Mouse (Mus musculus) neutrophil, adult 83 days (primary cell): ENCODE measurements around the gene Olfr1469. TPM values are rescaled to one million over a fixed set of nuclear protein-coding genes. Genes with fewer than 3 reads are reported as not detected.

Source experiments
- total RNA-seq, 2 experiments: library from RNA; stranded (reverse); gene quantifications; one replicate each; pipeline ENCODE4 v1.2.4; 2023

Olfr1469 gene
- total RNA-seq: not detected

DNA sequence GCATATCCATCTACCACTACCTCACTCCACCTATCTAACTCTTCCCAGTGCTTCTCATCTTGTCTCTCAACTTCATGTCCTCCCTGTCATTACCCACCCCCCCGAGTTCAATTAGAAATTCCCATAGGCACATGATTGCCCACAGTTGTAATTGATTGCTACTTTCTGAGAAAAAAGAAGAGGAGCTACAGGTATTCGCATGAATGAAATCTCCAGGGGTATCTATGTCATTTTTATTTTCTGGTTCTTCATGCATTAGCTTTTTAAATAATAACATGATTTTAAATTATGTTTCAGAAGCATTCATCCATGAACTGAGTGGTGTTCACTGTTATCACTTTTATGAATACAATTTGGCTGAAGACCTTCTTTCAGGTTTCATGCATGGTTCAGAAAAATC is at the start of gene Olfr1469:
Gene Olfr1469 (plus strand): TSS at position 301 of the 400 bp plus-strand sequence.

DNA sequence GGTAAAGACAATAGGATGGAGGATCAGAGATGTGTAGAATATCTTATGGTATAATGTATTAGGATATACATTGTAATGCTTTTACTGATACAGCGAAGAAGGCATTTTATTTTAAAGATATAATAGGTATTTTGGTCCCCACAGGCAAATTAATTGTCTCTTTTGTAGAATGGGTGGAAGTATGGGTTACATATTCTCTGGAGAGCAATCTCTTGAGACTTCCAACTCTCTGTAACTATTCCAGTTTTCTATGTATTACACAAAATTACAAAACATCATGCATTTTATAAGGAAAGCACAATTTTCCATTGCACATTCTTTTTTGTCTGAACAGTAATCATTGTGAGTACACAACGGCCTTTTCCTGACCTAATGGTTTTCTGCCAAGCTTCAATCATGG is 45.7 kb upstream of the Olfr1469 start, which contains the start of gene Olfr1467:
Gene Olfr1467 (plus strand): TSS at position 301 of the 400 bp plus-strand sequence.

DNA sequence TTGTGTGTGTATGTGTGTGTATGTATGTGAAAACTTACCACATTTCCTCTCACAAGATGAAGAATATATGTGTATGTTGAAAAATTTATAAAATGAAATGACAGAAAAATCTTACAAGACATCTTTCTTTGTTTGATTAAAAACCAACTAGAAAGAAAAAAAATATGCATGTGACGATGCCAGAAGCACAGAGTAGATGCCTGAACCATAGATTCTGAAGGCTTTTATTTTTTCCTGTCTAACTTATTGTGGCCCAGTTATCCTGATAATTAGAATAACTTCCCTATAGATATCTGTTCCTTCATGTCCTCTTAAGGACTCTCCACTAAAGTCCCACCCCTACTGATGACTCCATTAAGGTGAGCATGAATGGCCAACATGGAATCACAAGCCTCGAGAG is 35.5 kb downstream of the Olfr1469 start, which contains the start of gene Olfr1471:
Gene Olfr1471 (plus strand): TSS at position 301 of the 400 bp plus-strand sequence.

DNA sequence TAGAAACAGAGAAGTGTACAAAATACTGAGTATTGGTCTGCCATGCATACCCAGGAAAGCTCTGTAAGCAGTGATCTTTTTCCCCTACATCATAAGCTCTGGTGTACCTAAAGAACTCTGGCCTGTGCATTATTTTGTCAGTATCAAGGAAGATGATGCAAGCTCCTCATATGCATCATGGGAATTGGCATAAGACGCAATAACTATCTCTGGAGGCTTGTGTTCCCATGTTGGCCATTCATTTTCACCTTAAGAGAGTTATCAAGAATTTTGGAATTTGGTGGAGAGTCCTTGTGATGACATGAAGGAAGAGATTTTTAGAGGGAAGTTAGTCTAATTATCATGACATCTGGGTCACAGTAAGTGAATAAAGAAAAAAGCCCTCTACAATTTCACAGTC is 48.3 kb downstream of the Olfr1469 start, which contains the start of gene Olfr1472:
Gene Olfr1472 (minus strand): TSS at position 101 of the 400 bp plus-strand sequence.

Other genes with a start within 250 kb of the Olfr1469 start
- not detected for gene Olfr1461, start 244.8 kb upstream of the Olfr1469 start, total RNA-seq
- gene Olfr1462, start 222.1 kb upstream of the Olfr1469 start, total RNA-seq: not detected
- not detected for gene Olfr1463, start 176.5 kb upstream of the Olfr1469 start, total RNA-seq
- gene Olfr1465, start 92.3 kb upstream of the Olfr1469 start, total RNA-seq: not detected
- gene Olfr1466, start 69.0 kb upstream of the Olfr1469 start, total RNA-seq: not detected
- not detected for gene Olfr1467, start 45.6 kb upstream of the Olfr1469 start, total RNA-seq
- not detected for gene Olfr1471, start 35.6 kb downstream of the Olfr1469 start, total RNA-seq
- gene Olfr1472, start 48.2 kb downstream of the Olfr1469 start, total RNA-seq: not detected
- not detected for gene Olfr1474, start 61.7 kb downstream of the Olfr1469 start, total RNA-seq
- gene Olfr1475, start 72.3 kb downstream of the Olfr1469 start, total RNA-seq: not detected
- gene Olfr1477, start 92.7 kb downstream of the Olfr1469 start, total RNA-seq: not detected
- gene Olfr1480, start 120.1 kb downstream of the Olfr1469 start, total RNA-seq: not detected
- not detected for gene Olfr1484, start 175.7 kb downstream of the Olfr1469 start, total RNA-seq
- gene Olfr1487, start 209.5 kb downstream of the Olfr1469 start, total RNA-seq: not detected
- not detected for gene Olfr1489, start 223.8 kb downstream of the Olfr1469 start, total RNA-seq
- gene Olfr1490, start 243.2 kb downstream of the Olfr1469 start, total RNA-seq: not detected